In the genomic region with DNA sequence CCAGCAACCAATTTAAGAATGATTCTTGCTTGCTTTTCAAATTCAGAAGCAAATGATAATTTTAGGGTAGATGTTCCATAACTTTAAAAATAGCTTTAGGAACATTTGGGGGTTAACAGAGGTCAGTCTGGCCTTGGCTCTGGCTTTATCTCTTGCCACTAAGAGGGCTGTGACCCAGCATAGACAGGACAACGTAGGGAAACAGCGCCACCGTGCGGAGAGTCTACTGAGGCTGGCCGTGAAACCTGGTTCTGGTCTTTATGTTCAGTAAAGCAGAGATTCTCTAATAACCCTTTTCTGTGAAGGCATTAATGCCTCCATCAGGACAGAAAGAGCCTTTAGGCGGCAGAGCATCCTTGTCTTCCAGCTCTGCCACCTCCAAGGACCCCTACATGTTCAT, we compare ENCODE assay signal across 8 mouse cellular contexts. TPM values are rescaled to one million over a fixed set of nuclear protein-coding genes. Genes with fewer than 3 reads are reported as not detected.
A peak's percentile ranks its signal among the peaks of the same experiment; 100 is the strongest.
DNase-seq lines count a peak whose midpoint lies in the region; ATAC-seq and TF ChIP-seq lines count a peak whose summit lies in the region.

No protein-coding gene starts in this region.

- H3K9me3 ChIP-seq in liver, embryonic 16.5 days (replicated peaks; ENCODE audit: control insufficient read depth, low read length) = no peaks in the 10 kb centered on the region

- H3K4me2 ChIP-seq in liver, embryonic 16.5 days (ENCODE audit: low read depth, low read length) = no peak overlapping the region

- peak; percentile 67 for DNase-seq in T-cell, adult 2 months (ENCODE audit: low spot score)
- DNase-seq in cerebellum, postnatal 4 days (ENCODE audit: low spot score in 2 of 2) = peak; percentile 76 to 81
- peak; percentile 77 to 86 for DNase-seq in heart, adult 2 months
- DNase-seq in kidney, postnatal 36 days = peak; percentile 73 to 92
- DNase-seq in retina, postnatal 7 days (ENCODE audit: low read depth, low spot score) = peak; percentile 70
- peak; percentile 61 to 62 for DNase-seq in urinary bladder, adult 18-20 months (ENCODE audit: low spot score in 2 of 2)

- no peaks in the 10 kb centered on the region for H3K79me2 ChIP-seq in C2C12 (ENCODE audit: control insufficient read depth, insufficient read depth)
- H3K79me2 ChIP-seq in heart, adult 2 months (replicated peaks; ENCODE audit: control insufficient read depth, insufficient read depth, low read length) = no peaks in the 10 kb centered on the region

- H3K4me1 ChIP-seq in heart, adult 2 months (ENCODE audit: control insufficient read depth, insufficient read depth, low read length) = peaks cover 1% of the 10 kb centered on the region
- H3K4me1 ChIP-seq in liver, embryonic 16.5 days (ENCODE audit: control insufficient read depth, low read depth, low read length) = no peaks in the 10 kb centered on the region

- no peaks in the 10 kb centered on the region for H3K27me3 ChIP-seq in C2C12 (ENCODE audit: control insufficient read depth, insufficient read depth, insufficient read length)
- H3K27me3 ChIP-seq in heart, adult 2 months (ENCODE audit: control insufficient read depth, insufficient read depth, low read length) = no peaks in the 10 kb centered on the region
- H3K27me3 ChIP-seq in liver, embryonic 16.5 days (ENCODE audit: control insufficient read depth, insufficient read depth, low read depth, low read length) = no peaks in the 10 kb centered on the region

- no peak overlapping the region for H3K9ac ChIP-seq in heart, adult 2 months (ENCODE audit: low read depth, low read length)
- no peak overlapping the region for H3K9ac ChIP-seq in liver, embryonic 16.5 days (ENCODE audit: low read depth, low read length)

- H3K27ac ChIP-seq in heart, adult 2 months = peak overlapping the region; percentile 67
- H3K27ac ChIP-seq in liver, embryonic 16.5 days (ENCODE audit: low read length) = no peak overlapping the region

- TF ChIP-seq POLR2A in heart, adult 2 months (IDR thresholded peaks at IDR 0.05; ENCODE audit: insufficient read depth, low read depth, low read length) = no peak

- peak; percentile 66 for ATAC-seq in liver, embryonic 16.5 days (ENCODE audit: low read depth)

- H3K79me3 ChIP-seq in C2C12 (ENCODE audit: low read depth) = no peaks in the 10 kb centered on the region

- intact Hi-C loops in heart, adult 2 months (cut with DNase I) = loop anchor here (1.0 to 10.0 kb wide), 2 partner anchors 63 to 232 kb away; no protein-coding TSS in a partner anchor

- peak; percentile 83 for TF ChIP-seq EP300 in heart, adult 2 months (IDR thresholded peaks at IDR 0.05; ENCODE audit: insufficient read depth, low read depth, low read length)

- TF ChIP-seq CTCF in C2C12 (IDR thresholded peaks at IDR 0.05; ENCODE audit: control insufficient read depth, insufficient read depth, insufficient read length) = peak; percentile 77
- TF ChIP-seq CTCF in heart, adult 2 months (IDR thresholded peaks at IDR 0.05) = peak; percentile 86

- H3ac ChIP-seq in C2C12 (ENCODE audit: control insufficient read depth, insufficient read length, low read depth) = no peak overlapping the region

- no peaks in the 10 kb centered on the region for H3K36me3 ChIP-seq in C2C12 (ENCODE audit: control insufficient read depth, insufficient read depth)
- no peaks in the 10 kb centered on the region for H3K36me3 ChIP-seq in heart, adult 2 months (ENCODE audit: control insufficient read depth, insufficient read depth, low read length)
- no peaks in the 10 kb centered on the region for H3K36me3 ChIP-seq in liver, embryonic 16.5 days (ENCODE audit: control insufficient read depth, insufficient read depth)

- 4% methylated on average over 6 of the region's 6 CpGs for WGBS in heart, adult 2 months
- WGBS in liver, embryonic 16.5 days (ENCODE audit: insufficient replicate concordance) = under 1% methylated on average over 6 of the region's 6 CpGs

- no peak overlapping the region for H3K4me3 ChIP-seq in C2C12 (ENCODE audit: insufficient read depth, poor library complexity, severe bottlenecking)
- H3K4me3 ChIP-seq in heart, adult 2 months = no peak overlapping the region
- no peak overlapping the region for H3K4me3 ChIP-seq in liver, embryonic 16.5 days (ENCODE audit: low read depth, low read length)

TF ChIP-seq in C2C12, 6 proteins besides CTCF, POLR2A, EP300 and RAD21:
- TF ChIP-seq MYOD1 (IDR thresholded peaks at IDR 0.05; ENCODE audit: control insufficient read depth, insufficient read length, low read depth) (no peak), MYOG (IDR thresholded peaks at IDR 0.05; ENCODE audit: control insufficient read depth, extremely low read depth, insufficient read length) (no peak), CEBPB (IDR thresholded peaks at IDR 0.05; ENCODE audit: low read depth) (no peak), MAX (IDR thresholded peaks at IDR 0.05) (no peak), USF1 (IDR thresholded peaks at IDR 0.05; ENCODE audit: low read depth) (no peak), FOSL1 (IDR thresholded peaks at IDR 0.05; ENCODE audit: insufficient read depth, low read length, poor library complexity, severe bottlenecking) (no peak)

RNA-seq across cellular contexts. Expression of a gene that starts 9.3 kb away (rescaled TPM):
- polyA plus RNA-seq in C2C12 (2012; fragmentation: generic; extraction: Trizol) = not detected
- 1 to 10 TPM; 1.4 to 1.5 TPM for total RNA-seq in heart, adult 2 months (2021)
- 3.3 and 3.5 TPM in 2 replicates for polyA plus RNA-seq in heart, adult 2 months (2012; rRNA removed)
- polyA plus RNA-seq in liver, embryonic 16.5 days (2015; fragmentation: Nextera tagmentation; extraction: Ambion mirVana) = 2.7 and 3.0 TPM in 2 replicates

RNA-seq across cellular contexts. Expression of a gene that starts 20.9 kb away (rescaled TPM):
- polyA plus RNA-seq in C2C12 (2012; fragmentation: generic; extraction: Trizol) = not detected
- total RNA-seq in heart, adult 2 months (2021) = under 1 TPM; 0.14 to 0.57 TPM
- polyA plus RNA-seq in heart, adult 2 months (2012; rRNA removed) = 0.35 and 0.55 TPM in 2 replicates
- 4.0 and 4.1 TPM in 2 replicates for polyA plus RNA-seq in liver, embryonic 16.5 days (2015; fragmentation: Nextera tagmentation; extraction: Ambion mirVana)

RNA-seq across cellular contexts. Expression of a gene that starts 22.9 kb away (rescaled TPM):
- polyA plus RNA-seq in C2C12 (2012; fragmentation: generic; extraction: Trizol) = not detected
- 1 to 10 TPM in 1 of 2 experiments, not detected in 1; 2.4 TPM for total RNA-seq in heart, adult 2 months (2021)
- polyA plus RNA-seq in heart, adult 2 months (2012; rRNA removed) = 1.3 and 3.5 TPM in 2 replicates
- 14.5 and 15.3 TPM in 2 replicates for polyA plus RNA-seq in liver, embryonic 16.5 days (2015; fragmentation: Nextera tagmentation; extraction: Ambion mirVana)

RNA-seq across cellular contexts. Expression of a gene that starts 37.6 kb away (rescaled TPM):
- not detected for polyA plus RNA-seq in C2C12 (2012; fragmentation: generic; extraction: Trizol)
- total RNA-seq in heart, adult 2 months (2021) = 1 to 10 TPM in 1 of 2 experiments, under 1 TPM in 1; 0.91 to 3.1 TPM
- 1.5 and 2.4 TPM in 2 replicates for polyA plus RNA-seq in heart, adult 2 months (2012; rRNA removed)
- polyA plus RNA-seq in liver, embryonic 16.5 days (2015; fragmentation: Nextera tagmentation; extraction: Ambion mirVana) = 3.4 and 3.5 TPM in 2 replicates
